Mouse (Mus musculus) forebrain, embryonic 11.5 days (tissue): ENCODE data around the gene BC030867. TPM values are rescaled to one million over a fixed set of nuclear protein-coding genes. Genes with fewer than 3 reads are reported as not detected.

Source experiments
- ATAC-seq: fragments of 200-750 bp; cut with Nextera tagmentation; replicated peaks from 2 replicates; pipeline ENCODE4 v1.8.0; 2017; ENCODE audit warnings: moderate TSS enrichment; ENCODE audit not compliant: low FRiP score
- DNase-seq: peaks from one replicate; pipeline ENCODE4 v3.0.0-alpha.2; 2017; ENCODE audit warnings: low spot score
- H3K27ac ChIP-seq: fragments of 300-500 bp; sonication (generic); 2 replicates; pipeline ENCODE4 v1.5.1; 2014; ENCODE audit warnings: low read depth, low read length
- H3K27me3 ChIP-seq: fragments of 300-500 bp; sonication (generic); 2 replicates; pipeline ENCODE4 v1.6.1; 2014; ENCODE audit warnings: mild to moderate bottlenecking, low read length, mixed read lengths; ENCODE audit not compliant: control insufficient read depth, insufficient read depth
- H3K36me3 ChIP-seq: fragments of 300-500 bp; sonication (generic); 2 replicates; pipeline ENCODE4 v1.6.1; 2014; ENCODE audit warnings: mild to moderate bottlenecking, low read length, moderate library complexity, mixed read lengths; ENCODE audit not compliant: control insufficient read depth, insufficient read depth
- H3K4me1 ChIP-seq: fragments of 300-500 bp; sonication (generic); replicated peaks from 2 replicates; pipeline ENCODE4 v1.6.1; 2014; ENCODE audit warnings: low read length, mixed read lengths; ENCODE audit not compliant: control insufficient read depth, insufficient read depth
- H3K4me2 ChIP-seq: fragments of 300-500 bp; sonication (generic); 2 replicates; pipeline ENCODE4 v1.6.1; 2014; ENCODE audit warnings: low read depth, mild to moderate bottlenecking, low read length, moderate library complexity, mixed read lengths; ENCODE audit not compliant: severe bottlenecking
- H3K4me3 ChIP-seq: fragments of 300-500 bp; sonication (generic); 2 replicates; pipeline ENCODE4 v1.5.1; 2014; ENCODE audit warnings: low read depth, low read length
- H3K9ac ChIP-seq: fragments of 300-500 bp; sonication (generic); 2 replicates; pipeline ENCODE4 v1.6.1; 2014; ENCODE audit warnings: low read length
- H3K9me3 ChIP-seq: fragments of 300-500 bp; sonication (generic); 2 replicates; pipeline ENCODE4 v1.6.1; 2016; ENCODE audit warnings: low read length, mixed read lengths; ENCODE audit not compliant: control insufficient read depth
- WGBS: fragments of 180-500 bp; shearing (Covaris S2); extraction: QIAGEN DNeasy Blood & Tissue Kit; methylation state at CpG from one replicate; pipeline ENCODE4 v1.1.7; 2014; 5-methylcytosine and 5-hydroxymethylcytosine counted together
- polyA plus RNA-seq: library from polyadenylated mRNA; unstranded; fragments of >200 nt; fragmentation: Nextera tagmentation; extraction: Ambion mirVana; gene quantifications from 2 replicates; pipeline ENCODE4 v1.2.1, GENCODE M21; 2014

The BC030867 gene
- polyA plus RNA-seq, 1 experiment from 2014 or later, result 23.5 TPM

- H3K27me3 ChIP-seq, result no peaks in the 10 kb centered on the region; the same call in 1 of the 2 replicates
- H3K36me3 ChIP-seq, result no peaks in the 10 kb centered on the region
- H3K27ac ChIP-seq, result peak overlapping the region; percentile 48; the same call in 1 of the 2 replicates
- peak overlapping the region; percentile 19; the same call in 1 of the 2 replicates for H3K4me2 ChIP-seq
- H3K9ac ChIP-seq, result peak overlapping the region; percentile 21; the same call in 1 of the 2 replicates
- under 1% methylated on average over 9 of the region's 10 CpGs for WGBS
- peak overlapping the region; percentile 1; the same call in 1 of the 2 replicates for H3K4me3 ChIP-seq
- H3K9me3 ChIP-seq, result no peaks in the 10 kb centered on the region
- peaks cover 14% of the 10 kb centered on the region for H3K4me1 ChIP-seq
- peak; percentile 80 for ATAC-seq
- DNase-seq, result peak; percentile 86
Observed at GRCm38 (mm10) chr11:102218783-102219182, 29.9 kb upstream of the BC030867 start.

GRCm38 (mm10) chr11:102219247-102219993 lies 29.3 kb upstream of the BC030867 start:
- H3K27ac ChIP-seq, result peak overlapping the region; percentile 48; the same call in 1 of the 2 replicates
- H3K4me3 ChIP-seq, result no peak overlapping the region
- H3K36me3 ChIP-seq, result no peaks in the 10 kb centered on the region
- ATAC-seq (no peak), DNase-seq (peak; percentile 44)
- H3K27me3 ChIP-seq, result no peaks in the 10 kb centered on the region; the same call in 1 of the 2 replicates
- 78% methylated on average over 14 of the region's 14 CpGs for WGBS
- H3K9me3 ChIP-seq, result no peaks in the 10 kb centered on the region
- peak overlapping the region; percentile 19; the same call in 1 of the 2 replicates for H3K4me2 ChIP-seq
- no peak overlapping the region; the same call in 1 of the 2 replicates for H3K9ac ChIP-seq
- peaks cover 16% of the 10 kb centered on the region for H3K4me1 ChIP-seq

- H3K4me2 ChIP-seq, result no peak overlapping the region
- H3K4me1 ChIP-seq, result peaks cover 21% of the 10 kb centered on the region
- no peak overlapping the region for H3K27ac ChIP-seq
- WGBS, result 81% methylated on average over 4 of the region's 4 CpGs
- no peak overlapping the region for H3K4me3 ChIP-seq
- no peak overlapping the region for H3K9ac ChIP-seq
- no peaks in the 10 kb centered on the region; the same call in 1 of the 2 replicates for H3K27me3 ChIP-seq
- H3K36me3 ChIP-seq, result no peaks in the 10 kb centered on the region
- no peak for ATAC-seq
- no peaks in the 10 kb centered on the region for H3K9me3 ChIP-seq
- DNase-seq, result peak; percentile 52
Observed at GRCm38 (mm10) chr11:102219994-102220346, 28.7 kb upstream of the BC030867 start.

- peak; percentile 48 for DNase-seq
- Histone ChIP-seq H3K4me3 (no peak overlapping the region), H3K4me2 (no peak overlapping the region), H3K4me1 (peaks cover 24% of the 10 kb centered on the region), H3K27ac (no peak overlapping the region), H3K36me3 (no peaks in the 10 kb centered on the region), H3K27me3 (no peaks in the 10 kb centered on the region; the same call in 1 of the 2 replicates), H3K9ac (no peak overlapping the region), H3K9me3 (no peaks in the 10 kb centered on the region)
- ATAC-seq, result no peak
- WGBS, result 69% methylated on average over 6 of the region's 6 CpGs
Observed at GRCm38 (mm10) chr11:102220451-102220850, 28.2 kb upstream of the BC030867 start.

- Histone ChIP-seq H3K27ac (no peak overlapping the region), H3K27me3 (no peaks in the 10 kb centered on the region; the same call in none of the 2 replicates), H3K9ac (no peak overlapping the region), H3K4me1 (peaks cover 29% of the 10 kb centered on the region), H3K4me3 (no peak overlapping the region), H3K9me3 (no peaks in the 10 kb centered on the region), H3K4me2 (no peak overlapping the region), H3K36me3 (no peaks in the 10 kb centered on the region)
- ATAC-seq, result no peak
- 83% methylated on average over 8 of the region's 8 CpGs for WGBS
- no peak for DNase-seq
Observed at GRCm38 (mm10) chr11:102221243-102221953, 27.3 kb upstream of the BC030867 start.

GRCm38 (mm10) chr11:102221954-102222351 lies 26.7 kb upstream of the BC030867 start:
- no peaks in the 10 kb centered on the region for H3K36me3 ChIP-seq
- H3K27me3 ChIP-seq, result no peaks in the 10 kb centered on the region; the same call in none of the 2 replicates
- peaks cover 34% of the 10 kb centered on the region for H3K4me1 ChIP-seq
- H3K27ac ChIP-seq, result no peak overlapping the region
- ATAC-seq (no peak), DNase-seq (no peak)
- no peak overlapping the region for H3K9ac ChIP-seq
- no peak overlapping the region for H3K4me3 ChIP-seq
- 84% methylated on average over 8 of the region's 8 CpGs for WGBS
- no peaks in the 10 kb centered on the region for H3K9me3 ChIP-seq
- H3K4me2 ChIP-seq, result no peak overlapping the region

GRCm38 (mm10) chr11:102223166-102223565 lies 25.5 kb upstream of the BC030867 start:
- Histone ChIP-seq H3K36me3 (no peaks in the 10 kb centered on the region), H3K27ac (no peak overlapping the region), H3K9ac (no peak overlapping the region), H3K27me3 (no peaks in the 10 kb centered on the region; the same call in none of the 2 replicates), H3K9me3 (no peaks in the 10 kb centered on the region), H3K4me2 (no peak overlapping the region), H3K4me1 (peaks cover 42% of the 10 kb centered on the region), H3K4me3 (no peak overlapping the region)
- peak; percentile 74 for DNase-seq
- WGBS, result 46% methylated on average over 6 of the region's 6 CpGs
- no peak for ATAC-seq

GRCm38 (mm10) chr11:102224686-102225085 lies 24.0 kb upstream of the BC030867 start:
- H3K4me3 ChIP-seq, result 0 out of 2 replicates have a peak overlapping the region, but pooled peaks have one; percentile 5
- no peaks in the 10 kb centered on the region; the same call in none of the 2 replicates for H3K27me3 ChIP-seq
- ATAC-seq, result no peak
- H3K36me3 ChIP-seq, result no peaks in the 10 kb centered on the region
- H3K9me3 ChIP-seq, result no peaks in the 10 kb centered on the region
- H3K4me1 ChIP-seq, result peaks cover 40% of the 10 kb centered on the region
- no peak overlapping the region for H3K27ac ChIP-seq
- peak overlapping the region; percentile 36 for H3K4me2 ChIP-seq
- no peak for DNase-seq
- H3K9ac ChIP-seq, result peak overlapping the region; percentile 29; the same call in 1 of the 2 replicates
- 12% methylated on average over 22 of the region's 22 CpGs for WGBS
